Mouse (Mus musculus) ES-Bruce4 (cell line): ENCODE data around the gene Mgp.

Source experiments
- CTCF ChIP-seq: IDR thresholded peaks from one replicate; pipeline ENCODE4 v1.8.1; 2011; ENCODE audit warnings: low read depth, low read length
- POLR2A ChIP-seq: IDR thresholded peaks from one replicate; pipeline ENCODE4 v1.8.1; 2011; ENCODE audit warnings: low read length; ENCODE audit not compliant: insufficient read depth

DNA sequence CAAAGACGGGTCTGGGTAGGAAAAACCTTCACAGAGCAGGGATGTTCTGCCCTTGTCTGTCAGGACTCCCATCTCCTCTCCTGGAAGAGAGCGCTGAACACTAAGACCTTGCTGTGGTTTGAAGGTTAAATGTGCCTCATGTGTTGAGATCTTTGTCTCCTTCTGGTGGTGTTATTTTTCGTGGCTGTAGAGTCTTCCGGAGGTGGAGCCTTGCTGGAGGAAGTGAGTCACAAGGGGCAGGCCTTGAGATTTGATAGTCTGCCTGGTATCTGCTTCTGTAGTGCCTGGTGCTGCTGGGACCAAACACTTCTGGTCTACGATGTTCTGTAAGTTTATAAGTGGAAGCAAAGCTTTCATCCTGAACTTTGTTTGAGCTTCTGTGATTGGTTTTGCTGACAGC is 26.7 kb downstream of the Mgp start:
- TF ChIP-seq POLR2A (no peak), CTCF (no peak)
